ENCODE assay signal across 19 mouse cellular contexts in genomic region chr12:16052353-16052752, GRCm38 (mm10).
DNase-seq lines count a peak whose midpoint lies in the region; ATAC-seq lines count a peak whose summit lies in the region.
"Had no signal": no experiment of that assay in that cellular context is flagged by ENCODE, and none has a peak within 500 bp of the region (broad histone marks: within the 10 kb centered on the region; RNA-seq: fewer than 3 reads in every experiment).

No protein-coding gene starts in this region.

- peaks cover 7% of the 10 kb centered on the region; the same call in 1 of the 2 replicates for H3K4me1 ChIP-seq in embryonic facial prominence, embryonic 14.5 days (ENCODE audit: control insufficient read depth, insufficient read depth, low read length)
- peaks cover 44% of the 10 kb centered on the region for H3K4me1 ChIP-seq in limb, embryonic 13.5 days
- H3K4me1 ChIP-seq: forebrain, embryonic 12.5 days; heart, embryonic 13.5 days; hindbrain, embryonic 13.5 days had no signal

- no peak overlapping the region for H3K4me2 ChIP-seq in embryonic facial prominence, embryonic 14.5 days (ENCODE audit: low read depth, low read length)
- no peak overlapping the region for H3K4me2 ChIP-seq in limb, embryonic 13.5 days (replicated peaks)
- H3K4me2 ChIP-seq: forebrain, embryonic 12.5 days; heart, embryonic 13.5 days; hindbrain, embryonic 13.5 days had no signal

- H3K9ac ChIP-seq in embryonic facial prominence, embryonic 14.5 days (ENCODE audit: low read depth, low read length) = no peak overlapping the region
- no peak overlapping the region for H3K9ac ChIP-seq in limb, embryonic 13.5 days
- H3K9ac ChIP-seq: forebrain, embryonic 12.5 days; heart, embryonic 13.5 days; hindbrain, embryonic 13.5 days; liver, postnatal 0 days had no signal

- H3K27me3 ChIP-seq in embryonic facial prominence, embryonic 14.5 days (replicated peaks; ENCODE audit: control insufficient read depth, insufficient read depth, low read length) = no peaks in the 10 kb centered on the region
- 0 out of 2 replicates have a peak, but pooled peaks cover 2% of the 10 kb centered on the region for H3K27me3 ChIP-seq in limb, embryonic 13.5 days
- H3K27me3 ChIP-seq: CH12.LX; forebrain, embryonic 12.5 days; heart, embryonic 13.5 days; hindbrain, embryonic 13.5 days had no signal

- H3K9me3 ChIP-seq in embryonic facial prominence, embryonic 14.5 days (ENCODE audit: control insufficient read depth, low read length) = no peaks in the 10 kb centered on the region
- H3K9me3 ChIP-seq in limb, embryonic 13.5 days = no peaks in the 10 kb centered on the region
- H3K9me3 ChIP-seq: forebrain, embryonic 12.5 days; heart, embryonic 13.5 days; hindbrain, embryonic 13.5 days; midbrain, embryonic 10.5 days had no signal

- H3K36me3 ChIP-seq in embryonic facial prominence, embryonic 14.5 days (ENCODE audit: control insufficient read depth, insufficient read depth, low read length) = no peaks in the 10 kb centered on the region
- H3K36me3 ChIP-seq in limb, embryonic 13.5 days = no peaks in the 10 kb centered on the region
- H3K36me3 ChIP-seq: forebrain, embryonic 12.5 days; heart, embryonic 13.5 days; hindbrain, embryonic 13.5 days; midbrain, embryonic 10.5 days had no signal

- H3K27ac ChIP-seq in embryonic facial prominence, embryonic 14.5 days (replicated peaks; ENCODE audit: low read depth, low read length) = no peak overlapping the region
- no peak overlapping the region for H3K27ac ChIP-seq in limb, embryonic 13.5 days
- H3K27ac ChIP-seq: forebrain, embryonic 12.5 days; heart, embryonic 13.5 days; hindbrain, embryonic 13.5 days; midbrain, embryonic 10.5 days had no signal

- peak; percentile 43 for DNase-seq in gastrocnemius, adult 18-20 months (ENCODE audit: low spot score)
- DNase-seq in gastrocnemius, postnatal 10 days = no peak
- peak; percentile 49 for DNase-seq in 3T3-L1 (ENCODE audit: low read depth, low spot score)
- peak; percentile 73 for DNase-seq in embryonic facial prominence, embryonic 14.5 days (ENCODE audit: low spot score)
- DNase-seq in T-cell, adult 2 months (ENCODE audit: low spot score) = no peak
- no peak for DNase-seq in right cerebral cortex, postnatal 10 days (ENCODE audit: low spot score in 2 of 2)
- no peak for DNase-seq in adrenal gland, adult (ENCODE audit: inconsistent age in 2 of 2, low spot score in 1 of 2)
- DNase-seq: cerebellum, adult 9-10 months; kidney, adult 9 months; kidney, postnatal 36 days; layer of hippocampus, adult 9-11 months; liver, postnatal 0 days; thymus, postnatal 25 days had no signal

- H3K4me3 ChIP-seq in embryonic facial prominence, embryonic 14.5 days (ENCODE audit: low read depth, low read length) = no peak overlapping the region
- no peak overlapping the region for H3K4me3 ChIP-seq in limb, embryonic 13.5 days
- H3K4me3 ChIP-seq: forebrain, embryonic 12.5 days; heart, embryonic 13.5 days; hindbrain, embryonic 13.5 days; midbrain, embryonic 10.5 days had no signal

- ATAC-seq in embryonic facial prominence, embryonic 14.5 days (ENCODE audit: low read depth) = no peak
- ATAC-seq in limb, embryonic 13.5 days (ENCODE audit: low FRiP score, low read depth) = peak; percentile 66
- ATAC-seq: liver, postnatal 0 days had no signal

- 42% methylated on average over 3 of the region's 3 CpGs for WGBS in embryonic facial prominence, embryonic 14.5 days
- 20% methylated on average over 3 of the region's 3 CpGs for WGBS in limb, embryonic 13.5 days

Comparison
In these comparisons a context has a peak if more than half of its experiments do, and no peak if none do; other contexts are left out.
1. DNase-seq: peak in gastrocnemius, adult 18-20 months (single experiment), 3T3-L1 (single experiment) and embryonic facial prominence, embryonic 14.5 days (single experiment); none in gastrocnemius, postnatal 10 days (single experiment), T-cell, adult 2 months (single experiment), right cerebral cortex, postnatal 10 days (0 of 2) and adrenal gland, adult (0 of 2).